Mouse (Mus musculus) cerebellum, postnatal 14 days (tissue): ENCODE measurements around the gene Slc18a2.

Source experiments
- DNase-seq, 2 experiments: peaks; one replicate each; pipeline ENCODE4 v3.0.0; 2021; ENCODE audit warnings: mixed read lengths in 2 of 2

Slc18a2 gene

GRCm38 (mm10) chr19:59260718-59261442, at the start of gene Slc18a2:
Slc18a2 (plus strand) TSS chr19:59260896.
- no peak for DNase-seq

GRCm38 (mm10) chr19:59216891-59217290, 43.8 kb upstream of the Slc18a2 start:
- no peak for DNase-seq

- DNase-seq: no peak
Measured at GRCm38 (mm10) chr19:59218991-59219390, 41.7 kb upstream of the Slc18a2 start, which contains the start of gene Kcnk18. Kcnk18 (plus strand) TSS chr19:59219214.

- no peak for DNase-seq
Measured at GRCm38 (mm10) chr19:59221131-59221530, 39.6 kb upstream of the Slc18a2 start.

- DNase-seq: no peak
Measured at GRCm38 (mm10) chr19:59228376-59228775, 32.3 kb upstream of the Slc18a2 start.

- DNase-seq: no peak
Measured at GRCm38 (mm10) chr19:59232786-59233185, 27.9 kb upstream of the Slc18a2 start.

- no peak for DNase-seq
Measured at GRCm38 (mm10) chr19:59235001-59235400, 25.7 kb upstream of the Slc18a2 start.

- no peak for DNase-seq
Measured at GRCm38 (mm10) chr19:59236046-59236445, 24.6 kb upstream of the Slc18a2 start.

- DNase-seq: no peak
Measured at GRCm38 (mm10) chr19:59238630-59239029, 22.1 kb upstream of the Slc18a2 start.

GRCm38 (mm10) chr19:59239124-59239817, 21.4 kb upstream of the Slc18a2 start:
- DNase-seq: peak; percentile 95

GRCm38 (mm10) chr19:59241987-59242386, 18.7 kb upstream of the Slc18a2 start:
- peak; percentile 35 to 42 for DNase-seq

- DNase-seq: no peak
Measured at GRCm38 (mm10) chr19:59243057-59243456, 17.6 kb upstream of the Slc18a2 start.

GRCm38 (mm10) chr19:59248144-59248543, 12.6 kb upstream of the Slc18a2 start:
- DNase-seq: no peak

- DNase-seq: no peak
Measured at GRCm38 (mm10) chr19:59248553-59249286, 12.0 kb upstream of the Slc18a2 start.

GRCm38 (mm10) chr19:59252651-59253050, 8.0 kb upstream of the Slc18a2 start:
- DNase-seq: no peak

- DNase-seq: no peak
Measured at GRCm38 (mm10) chr19:59259633-59260032, 1.1 kb upstream of the Slc18a2 start.

GRCm38 (mm10) chr19:59261604-59262003, 908 bp downstream of the Slc18a2 start:
- no peak for DNase-seq

GRCm38 (mm10) chr19:59263171-59263570, 2.5 kb downstream of the Slc18a2 start:
- peak in 1 of 2 experiments; percentile 22 for DNase-seq

- no peak for DNase-seq
Measured at GRCm38 (mm10) chr19:59264838-59265532, 4.3 kb downstream of the Slc18a2 start.

GRCm38 (mm10) chr19:59265907-59266306, 5.2 kb downstream of the Slc18a2 start:
- DNase-seq: no peak

- DNase-seq: no peak
Measured at GRCm38 (mm10) chr19:59267417-59267963, 6.8 kb downstream of the Slc18a2 start.

GRCm38 (mm10) chr19:59273190-59273589, 12.5 kb downstream of the Slc18a2 start:
- no peak for DNase-seq

GRCm38 (mm10) chr19:59276354-59276753, 15.7 kb downstream of the Slc18a2 start:
- DNase-seq: no peak
